Mouse (Mus musculus) retina, postnatal 1 day (tissue): ENCODE data around the gene Slc10a7.

Experiments
- DNase-seq: peaks from one replicate; pipeline ENCODE4 v3.0.0-alpha.2; 2012

Gene Slc10a7

GRCm38 (mm10) chr8:78549971-78550751 is 41.0 kb downstream of the Slc10a7 start:
- DNase-seq: peak; percentile 74

GRCm38 (mm10) chr8:78550752-78551134 is 41.6 kb downstream of the Slc10a7 start:
- peak; percentile 15 for DNase-seq

GRCm38 (mm10) chr8:78555817-78556216 is 46.7 kb downstream of the Slc10a7 start:
- DNase-seq: no peak

GRCm38 (mm10) chr8:78556773-78557434 is 47.8 kb downstream of the Slc10a7 start:
- DNase-seq: no peak

- DNase-seq: no peak
Observed at GRCm38 (mm10) chr8:78561620-78562019, 52.5 kb downstream of the Slc10a7 start.

- DNase-seq: no peak
Observed at GRCm38 (mm10) chr8:78563466-78564058, 54.4 kb downstream of the Slc10a7 start.

GRCm38 (mm10) chr8:78564200-78564599 is 55.1 kb downstream of the Slc10a7 start:
- DNase-seq: no peak

GRCm38 (mm10) chr8:78568196-78568595 is 59.0 kb downstream of the Slc10a7 start:
- peak; percentile 35 for DNase-seq

GRCm38 (mm10) chr8:78571528-78571927 is 62.4 kb downstream of the Slc10a7 start:
- DNase-seq: no peak

GRCm38 (mm10) chr8:78574207-78574606 is 65.1 kb downstream of the Slc10a7 start:
- no peak for DNase-seq

- peak; percentile 57 for DNase-seq
Observed at GRCm38 (mm10) chr8:78577569-78577968, 68.4 kb downstream of the Slc10a7 start.

GRCm38 (mm10) chr8:78578036-78578435 is 68.9 kb downstream of the Slc10a7 start:
- no peak for DNase-seq

GRCm38 (mm10) chr8:78584011-78584776 is 75.0 kb downstream of the Slc10a7 start:
- no peak for DNase-seq

- peak; percentile 12 for DNase-seq
Observed at GRCm38 (mm10) chr8:78584863-78585262, 75.7 kb downstream of the Slc10a7 start.

- DNase-seq: no peak
Observed at GRCm38 (mm10) chr8:78595481-78595908, 86.3 kb downstream of the Slc10a7 start.

GRCm38 (mm10) chr8:78598237-78598636 is 89.1 kb downstream of the Slc10a7 start:
- peak; percentile 65 for DNase-seq

- no peak for DNase-seq
Observed at GRCm38 (mm10) chr8:78603084-78603483, 93.9 kb downstream of the Slc10a7 start.

GRCm38 (mm10) chr8:78604426-78604825 is 95.3 kb downstream of the Slc10a7 start:
- DNase-seq: no peak

- DNase-seq: no peak
Observed at GRCm38 (mm10) chr8:78609301-78609700, 100.2 kb downstream of the Slc10a7 start.

- DNase-seq: no peak
Observed at GRCm38 (mm10) chr8:78611019-78611418, 101.9 kb downstream of the Slc10a7 start.

GRCm38 (mm10) chr8:78622362-78622761 is 113.2 kb downstream of the Slc10a7 start:
- no peak for DNase-seq

GRCm38 (mm10) chr8:78623972-78624371 is 114.8 kb downstream of the Slc10a7 start:
- no peak for DNase-seq
